Mouse (Mus musculus) thymus, adult 2 months (tissue): ENCODE measurements around the gene Traf4.

Source experiments
- CTCF ChIP-seq: fragments of 200-500 bp; IDR thresholded peaks from 2 replicates; pipeline ENCODE4 v1.5.1; 2012; ENCODE audit warnings: mild to moderate bottlenecking, control low read depth, low read length, moderate library complexity, borderline replicate concordance; ENCODE audit not compliant: control insufficient read depth, poor library complexity, insufficient read depth; ENCODE audit errors: extremely low read depth
- POLR2A ChIP-seq: fragments of 200-500 bp; IDR thresholded peaks from 2 replicates; pipeline ENCODE4 v1.6.1; 2012; ENCODE audit warnings: mild to moderate bottlenecking, low read length, control low read depth, moderate library complexity; ENCODE audit not compliant: control insufficient read depth, poor library complexity, insufficient read depth; ENCODE audit errors: extremely low read depth

GRCm38 (mm10) chr11:78174506-78174905 lies 9.1 kb upstream of the Traf4 start:
- no peak for TF ChIP-seq CTCF
- no peak for TF ChIP-seq POLR2A
